ENCODE assay signal across 8 mouse cellular contexts in the genomic region with DNA sequence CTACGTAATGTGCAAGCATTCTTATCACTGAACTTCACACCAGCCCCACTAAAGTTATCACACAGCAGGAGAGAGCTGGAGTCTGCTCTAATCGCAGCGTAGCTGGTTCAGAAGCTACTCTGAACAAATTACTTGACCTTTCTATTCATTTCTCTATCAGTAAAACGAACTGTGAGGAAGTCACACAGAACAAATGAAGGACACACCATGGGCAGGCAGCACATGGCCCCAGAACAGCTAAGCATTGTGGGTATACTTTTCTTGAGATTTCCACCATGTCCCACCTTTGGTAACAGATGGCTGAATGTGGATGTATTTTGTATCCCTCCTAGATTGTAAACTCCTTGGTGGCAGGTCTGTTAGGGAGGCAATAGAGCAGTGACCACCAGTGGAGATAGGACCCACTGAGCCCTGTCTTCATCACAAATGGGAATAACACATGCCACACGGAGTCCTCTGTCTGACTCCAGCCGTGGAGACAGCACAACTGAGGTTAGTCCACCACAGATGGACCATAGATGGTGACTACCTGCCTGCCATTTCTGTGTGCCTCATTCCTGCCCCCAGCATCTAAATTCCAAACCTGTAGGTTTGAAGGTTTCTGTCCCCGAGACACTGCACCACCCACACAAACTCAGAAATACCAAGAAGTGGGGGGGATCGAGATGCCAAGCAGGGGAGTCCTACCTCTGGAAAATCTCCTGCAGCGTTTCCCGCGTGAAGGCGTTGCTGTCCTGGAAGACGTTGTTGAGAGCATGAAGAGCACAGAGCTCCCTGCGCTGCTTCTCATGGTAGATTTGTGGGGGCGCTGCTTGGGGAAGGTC. TPM values are rescaled to one million over a fixed set of nuclear protein-coding genes. Genes with fewer than 3 reads are reported as not detected.
DNase-seq lines count a peak whose midpoint lies in the region; TF ChIP-seq lines count a peak whose summit lies in the region.

No protein-coding gene starts in this region.

- H3K4me3 ChIP-seq in spleen, adult 2 months (ENCODE audit: extremely low read depth, insufficient read depth, insufficient read length) = peak overlapping the region; percentile 35; the same call in 1 of the 2 replicates
- H3K4me3 ChIP-seq in liver, adult 2 months (ENCODE audit: insufficient read depth, low read depth, low read length) = peak overlapping the region; percentile 89

- no peaks in the 10 kb centered on the region for H3K36me3 ChIP-seq in spleen, adult 2 months (ENCODE audit: control insufficient read depth, insufficient read depth, low read length)
- H3K36me3 ChIP-seq in liver, adult 2 months (ENCODE audit: control insufficient read depth, insufficient read depth, low read length) = no peaks in the 10 kb centered on the region

- H3K79me2 ChIP-seq in liver, adult 2 months (ENCODE audit: control insufficient read depth, insufficient read depth, low read length) = peaks cover 24% of the 10 kb centered on the region

- peak; percentile 18 for DNase-seq in cerebellum, adult 11-12 months
- DNase-seq in cerebellum, postnatal 10 days = no peak
- no peak for DNase-seq in spleen, adult 2 months (ENCODE audit: low read depth in 1 of 2, low spot score in 2 of 2)
- DNase-seq in spleen, adult 18-20 months = no peak
- DNase-seq in liver, adult 2 months (ENCODE audit: extremely low read depth, low read depth, low spot score) = no peak
- no peak for DNase-seq in adipocyte (ENCODE audit: low spot score)
- DNase-seq in retina, embryonic 14.5 days (ENCODE audit: low spot score) = no peak
- DNase-seq in embryo, embryonic 9.5 days (ENCODE audit: extremely low spot score) = no peak

- peak overlapping the region; percentile 38 for H3K9ac ChIP-seq in liver, adult 2 months (ENCODE audit: low read depth, low read length)

- WGBS in spleen, adult 2 months = 21% methylated on average over 15 of the region's 15 CpGs
- 4% methylated on average over 15 of the region's 15 CpGs for WGBS in liver, adult 2 months

- H3K4me1 ChIP-seq in spleen, adult 2 months (ENCODE audit: control insufficient read depth, insufficient read depth, insufficient read length) = peaks cover 18% of the 10 kb centered on the region; the same call in 1 of the 2 replicates
- H3K4me1 ChIP-seq in liver, adult 2 months (ENCODE audit: control insufficient read depth, insufficient read depth, low read length) = peaks cover 46% of the 10 kb centered on the region

- no peak for TF ChIP-seq CTCF in spleen, adult 2 months (IDR thresholded peaks at IDR 0.05; ENCODE audit: extremely low read depth, insufficient read depth, insufficient read length, insufficient replicate concordance)
- no peak for TF ChIP-seq CTCF in liver, adult 2 months (IDR thresholded peaks at IDR 0.05; ENCODE audit: low read depth, low read length)

- H3K27me3 ChIP-seq in spleen, adult 2 months (ENCODE audit: control insufficient read depth, insufficient read depth, low read length) = no peaks in the 10 kb centered on the region
- no peaks in the 10 kb centered on the region for H3K27me3 ChIP-seq in liver, adult 2 months (ENCODE audit: control insufficient read depth, insufficient read depth, low read length)

- TF ChIP-seq POLR2A in spleen, adult 2 months (IDR thresholded peaks at IDR 0.05; ENCODE audit: low read depth, low read length) = no peak
- no peak for TF ChIP-seq POLR2A in liver, adult 2 months (IDR thresholded peaks at IDR 0.05; ENCODE audit: extremely low read depth, insufficient read depth, low read length)

- H3K27ac ChIP-seq in spleen, adult 2 months (ENCODE audit: insufficient read depth, low read length) = no peak overlapping the region
- no peak overlapping the region for H3K27ac ChIP-seq in liver, adult 2 months (replicated peaks; ENCODE audit: insufficient read depth, low read depth, low read length)

RNA-seq across cellular contexts. Expression of gene Josd1, which starts 1.5 kb away (rescaled TPM):
- 11.5 and 16.3 TPM in 2 replicates for polyA plus RNA-seq in spleen, adult 2 months (2012; rRNA removed)
- 19.0 and 25.6 TPM in 2 replicates for total RNA-seq in liver, adult 2 months (2014; rRNA removed)
- 21.9 and 22.6 TPM in 2 replicates for polyA plus RNA-seq in liver, adult 2 months (2012; rRNA removed)

RNA-seq across cellular contexts. Expression of gene Gtpbp1, which starts 4.4 kb away (rescaled TPM):
- 40.3 and 50.4 TPM in 2 replicates for polyA plus RNA-seq in spleen, adult 2 months (2012; rRNA removed)
- total RNA-seq in liver, adult 2 months (2014; rRNA removed) = 8.1 and 8.5 TPM in 2 replicates
- 12.8 and 13.2 TPM in 2 replicates for polyA plus RNA-seq in liver, adult 2 months (2012; rRNA removed)

RNA-seq across cellular contexts. Expression of gene Tomm22, which starts 15.6 kb away (rescaled TPM):
- polyA plus RNA-seq in spleen, adult 2 months (2012; rRNA removed) = 18.7 and 19.5 TPM in 2 replicates
- 46.0 and 52.8 TPM in 2 replicates for total RNA-seq in liver, adult 2 months (2014; rRNA removed)
- polyA plus RNA-seq in liver, adult 2 months (2012; rRNA removed) = 22.2 and 23.9 TPM in 2 replicates

RNA-seq across cellular contexts. Expression of gene Cby1, which starts 27.3 kb away (rescaled TPM):
- 3.9 and 4.2 TPM in 2 replicates for polyA plus RNA-seq in spleen, adult 2 months (2012; rRNA removed)
- 6.6 and 6.8 TPM in 2 replicates for total RNA-seq in liver, adult 2 months (2014; rRNA removed)
- 3.3 and 4.4 TPM in 2 replicates for polyA plus RNA-seq in liver, adult 2 months (2012; rRNA removed)

RNA-seq across cellular contexts. Expression of gene Fam227a, which starts 27.5 kb away (rescaled TPM):
- 0.28 and 0.41 TPM in 2 replicates for polyA plus RNA-seq in spleen, adult 2 months (2012; rRNA removed)
- 0.83 and 1.1 TPM in 2 replicates for total RNA-seq in liver, adult 2 months (2014; rRNA removed)
- polyA plus RNA-seq in liver, adult 2 months (2012; rRNA removed) = 0.14 and 0.20 TPM in 2 replicates
